Mouse (Mus musculus) G1E-ER4 (cell line): ENCODE data around the gene Bfsp1. TPM values are rescaled to one million over a fixed set of nuclear protein-coding genes. Genes with fewer than 3 reads are reported as not detected.

Source experiments
- GATA1 ChIP-seq: IDR thresholded peaks from one replicate; pipeline ENCODE4 v1.8.0; 2012; ENCODE audit warnings: low read length, inconsistent platforms
- polyA plus RNA-seq: library from polyadenylated mRNA; stranded (reverse); fragments of >175 nt; gene quantifications from 2 replicates; pipeline ENCODE4 v1.2.3, GENCODE M21; 2012

Gene Bfsp1
- not detected in 2 replicates for polyA plus RNA-seq

DNA sequence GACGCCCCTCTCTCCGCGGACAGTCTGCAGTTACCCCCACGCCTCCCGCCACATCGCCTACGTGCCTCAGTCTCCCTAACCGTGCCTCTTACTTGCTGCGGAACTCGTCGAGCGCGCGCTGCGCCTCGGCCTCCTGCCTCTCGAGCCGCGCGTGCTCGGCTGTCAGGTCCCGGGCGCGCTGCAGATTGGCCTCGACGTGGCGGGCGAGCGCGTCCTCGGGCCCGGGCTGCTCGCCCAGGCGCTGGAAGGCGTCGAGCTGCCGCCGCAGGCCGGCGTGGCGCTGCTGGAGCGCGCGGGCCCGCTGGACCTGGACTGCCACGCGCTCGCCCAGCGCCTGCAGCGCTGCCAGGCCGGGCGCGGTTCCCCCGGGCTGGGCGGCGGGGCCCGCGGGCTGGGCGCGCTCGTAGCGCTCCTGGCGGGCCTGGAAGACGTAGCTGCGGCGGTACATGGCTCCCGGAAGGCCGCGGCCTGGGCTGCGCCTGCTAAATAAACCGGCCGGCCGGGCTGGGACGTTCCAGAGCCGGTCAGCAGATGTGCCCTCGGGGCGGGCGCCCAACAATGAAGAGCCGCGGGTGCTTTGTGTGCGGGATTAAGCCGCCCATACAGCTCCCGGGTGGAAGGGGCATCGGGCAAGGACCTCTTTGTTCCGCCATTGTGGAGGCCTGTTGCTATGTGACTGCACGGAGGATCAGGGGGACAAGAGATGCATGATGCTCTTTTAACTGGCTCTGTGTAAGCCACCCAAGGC, at the start of gene Bfsp1:
Gene Bfsp1 (minus strand): TSS at position 690 of the 748 bp plus-strand sequence.
- no peak for TF ChIP-seq GATA1

DNA sequence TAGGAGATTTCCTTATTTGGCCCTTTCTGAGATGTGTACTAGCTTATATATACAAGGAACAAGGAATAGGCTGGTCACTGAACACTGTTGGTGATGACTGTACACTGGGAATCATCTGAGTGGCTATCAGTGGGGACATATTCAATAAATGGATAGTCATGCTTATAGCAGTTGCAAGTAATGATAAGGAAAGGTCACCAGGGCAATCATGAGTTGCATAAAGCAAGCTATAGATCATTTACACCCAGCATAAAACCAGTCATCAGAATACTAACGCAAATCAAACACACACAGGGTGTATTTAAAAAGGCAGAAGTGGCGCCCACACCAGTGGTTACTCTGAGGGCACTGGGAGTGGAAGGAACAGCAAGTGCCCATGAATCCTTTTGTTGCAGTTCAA, 49.2 kb upstream of the Bfsp1 start:
- TF ChIP-seq GATA1: peak; percentile 54

DNA sequence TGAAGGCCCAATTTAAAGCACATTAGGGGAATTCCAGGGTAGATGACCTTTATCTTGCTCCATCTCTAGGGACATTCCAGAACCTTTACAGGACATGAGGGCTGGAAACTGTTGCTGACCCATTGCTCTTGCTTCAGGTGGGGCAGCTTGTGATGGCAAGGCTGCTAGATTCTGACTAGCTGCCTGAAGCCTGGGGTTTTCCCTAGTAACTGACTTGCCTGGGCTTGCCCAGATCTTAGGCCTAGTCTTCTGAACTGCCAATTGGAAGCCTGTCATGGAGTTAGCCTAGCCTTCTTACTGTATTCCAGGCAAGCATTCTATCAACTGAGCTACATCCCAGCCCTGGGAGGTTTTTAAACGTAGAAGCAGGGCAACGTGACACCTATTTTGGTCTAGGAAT, 46.3 kb upstream of the Bfsp1 start:
- TF ChIP-seq GATA1: no peak

DNA sequence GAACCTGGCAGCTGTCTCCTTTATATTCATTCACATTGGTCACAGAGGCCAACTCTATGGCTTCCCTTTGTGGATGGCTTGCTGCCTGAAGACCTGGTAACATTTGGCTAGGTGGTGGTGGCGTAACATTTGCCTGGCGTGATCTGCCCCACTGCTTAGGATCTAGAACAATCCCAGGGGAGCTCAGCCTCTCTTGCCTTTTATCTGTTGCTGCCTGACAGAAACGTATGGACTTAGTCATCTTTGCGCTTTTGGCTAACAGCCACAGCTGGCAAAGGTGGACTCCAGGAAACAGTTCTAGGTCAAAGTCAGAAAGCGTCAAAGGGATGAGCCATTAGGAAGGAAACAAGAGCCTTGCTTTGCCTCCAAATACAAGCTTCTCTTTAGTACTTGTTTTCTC, 41.9 kb upstream of the Bfsp1 start:
- no peak for TF ChIP-seq GATA1

DNA sequence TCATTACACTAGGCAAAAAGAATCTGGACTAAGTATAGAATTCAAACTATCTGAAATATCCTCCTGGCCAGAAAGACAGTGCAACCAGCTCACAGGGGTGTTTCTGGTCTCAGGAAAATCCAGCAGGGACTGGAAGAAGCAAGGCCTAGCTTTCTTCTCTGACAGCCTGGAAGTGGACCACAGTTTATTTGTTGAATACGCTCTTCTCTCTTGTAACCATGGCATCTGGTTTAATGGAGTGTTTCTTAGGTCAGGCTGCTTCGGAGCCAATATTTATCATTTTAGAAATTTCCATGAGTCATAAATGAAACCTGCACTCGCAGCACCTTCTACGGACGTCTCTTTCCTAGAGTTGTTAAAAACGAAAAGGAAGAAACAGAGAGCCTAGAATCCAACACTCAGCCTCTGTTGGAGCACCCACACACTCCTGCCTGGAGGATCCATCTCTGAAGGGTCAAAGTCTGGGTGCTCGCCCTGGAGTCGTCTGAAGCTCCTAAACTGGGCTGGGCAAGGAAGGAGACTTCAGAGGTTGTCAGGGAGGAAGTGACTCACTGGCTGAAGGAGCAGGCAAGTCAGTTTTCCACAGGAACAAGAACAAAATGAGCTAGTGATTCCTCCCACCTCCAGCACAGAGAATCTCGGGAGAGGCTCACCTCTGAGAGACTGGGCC, 40.5 kb upstream of the Bfsp1 start:
- no peak for TF ChIP-seq GATA1

DNA sequence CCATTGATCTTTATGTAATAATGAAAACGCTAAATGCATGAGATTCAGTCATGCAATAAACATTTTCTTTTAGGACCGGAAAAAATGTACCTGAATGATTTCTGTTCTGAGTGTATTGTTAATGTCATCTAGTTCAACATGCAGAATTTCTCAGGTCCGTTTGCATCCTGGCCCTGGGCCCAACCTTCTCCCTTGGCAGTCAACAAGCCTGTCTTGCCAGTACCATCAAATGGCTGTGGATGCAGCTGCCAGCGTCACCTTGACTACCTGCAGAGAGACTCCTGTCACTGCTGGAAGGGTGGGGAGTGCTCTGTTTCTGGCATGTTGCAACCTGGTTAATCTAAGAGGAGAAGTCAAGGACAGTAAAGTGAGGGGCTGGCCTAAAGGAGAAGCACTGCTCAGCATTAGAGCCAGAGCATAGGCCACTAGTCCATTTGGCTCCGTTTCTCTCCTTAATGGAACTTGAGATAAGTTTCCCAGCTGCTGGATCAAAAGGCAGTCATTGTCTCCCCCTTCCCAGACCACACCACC, 37.9 kb upstream of the Bfsp1 start:
- TF ChIP-seq GATA1: no peak

DNA sequence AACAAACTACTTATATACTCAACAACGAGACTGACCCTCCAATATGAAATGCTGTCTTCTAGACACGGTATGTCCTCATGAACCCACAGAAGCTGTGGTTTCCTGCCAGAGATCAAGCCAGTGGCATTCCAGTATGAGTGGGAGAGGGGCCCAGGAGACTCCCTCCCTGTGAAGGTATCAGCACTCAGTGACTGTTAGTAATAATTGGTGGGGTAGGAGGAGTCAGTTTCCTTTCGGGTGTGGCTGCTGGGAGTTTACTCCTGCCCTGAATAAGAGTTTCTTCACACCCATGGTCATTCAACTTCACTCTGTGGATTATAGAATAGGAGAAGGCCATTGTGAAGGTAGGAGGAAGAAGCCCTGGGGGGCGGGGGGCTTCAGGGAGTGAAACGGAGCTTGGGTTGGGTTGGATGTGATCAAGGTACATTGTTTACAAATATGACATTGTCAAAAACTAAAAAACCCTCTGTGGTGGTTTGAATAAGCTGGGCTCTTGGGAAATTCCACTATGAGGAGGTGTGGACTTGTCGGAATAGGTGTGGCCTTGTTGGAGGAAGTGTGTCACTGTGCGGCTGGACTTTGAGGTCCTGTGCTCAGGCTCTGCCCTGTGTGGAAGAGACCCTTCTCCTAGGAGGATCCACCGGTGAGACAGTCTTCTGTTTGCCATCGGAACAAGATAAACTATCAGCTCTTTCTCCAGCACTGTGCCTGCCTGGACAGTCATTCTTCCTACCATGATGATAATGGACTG, 36.7 kb upstream of the Bfsp1 start:
- no peak for TF ChIP-seq GATA1

DNA sequence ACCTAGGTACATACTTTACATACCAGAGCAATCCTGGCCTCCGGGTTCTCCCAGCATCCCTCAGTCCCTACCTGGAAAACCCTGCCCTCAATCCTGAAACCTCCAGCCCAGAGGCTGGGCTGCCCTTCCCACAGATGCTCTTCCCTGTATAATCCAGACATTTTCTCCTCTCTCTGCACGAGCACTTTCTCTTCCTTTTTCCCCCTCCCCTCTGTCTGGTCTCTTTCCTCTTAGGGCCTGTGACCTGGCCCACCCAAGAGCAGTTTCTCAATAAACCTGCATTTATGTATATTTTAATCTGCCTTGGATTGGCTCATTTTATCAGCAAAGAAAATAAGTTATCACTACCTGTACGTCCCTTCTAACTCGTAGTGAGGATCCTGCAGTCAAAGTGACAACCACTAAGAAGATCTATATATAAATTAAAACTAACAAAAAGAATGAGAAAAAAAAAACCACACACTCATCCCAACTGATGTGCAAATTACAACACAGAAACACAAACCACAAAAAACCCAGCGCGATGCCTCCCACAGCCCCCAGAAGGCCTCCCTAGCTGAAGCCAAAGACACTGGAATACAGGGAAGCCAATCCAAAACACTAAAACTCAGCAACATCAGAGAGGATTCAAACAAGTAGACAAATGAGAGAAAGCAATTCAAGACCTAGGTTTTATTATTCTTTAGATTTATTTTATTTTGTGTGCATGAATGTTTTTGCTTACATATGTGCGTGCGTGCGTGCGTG, 28.5 kb upstream of the Bfsp1 start:
- no peak for TF ChIP-seq GATA1

DNA sequence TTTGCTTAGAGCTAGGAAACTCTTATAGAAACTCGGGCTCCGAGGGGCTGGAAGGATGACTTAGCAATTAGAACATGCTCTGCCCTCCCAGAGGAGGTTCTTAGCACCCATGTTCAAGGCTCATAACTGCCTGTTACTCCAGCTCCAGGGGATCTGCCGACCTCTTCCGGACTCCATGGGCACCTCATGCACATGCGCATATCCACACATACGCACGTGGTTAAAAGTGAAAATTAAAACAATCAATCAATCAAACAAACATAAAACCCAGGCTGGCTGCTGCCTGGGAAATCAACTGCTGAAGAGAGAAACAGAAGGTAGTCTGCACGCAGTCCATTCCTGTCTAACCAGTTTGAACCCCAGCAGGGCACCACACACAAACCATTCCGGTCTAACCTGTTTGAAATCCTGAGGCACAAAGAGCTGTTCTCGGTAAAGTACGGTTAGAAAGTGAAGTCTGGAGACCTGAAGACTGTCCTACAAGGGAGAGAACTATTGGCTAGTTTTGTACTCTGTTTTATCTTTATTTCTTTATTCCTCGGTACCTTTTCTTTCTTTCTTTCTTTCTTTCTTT, 27.0 kb upstream of the Bfsp1 start:
- no peak for TF ChIP-seq GATA1

DNA sequence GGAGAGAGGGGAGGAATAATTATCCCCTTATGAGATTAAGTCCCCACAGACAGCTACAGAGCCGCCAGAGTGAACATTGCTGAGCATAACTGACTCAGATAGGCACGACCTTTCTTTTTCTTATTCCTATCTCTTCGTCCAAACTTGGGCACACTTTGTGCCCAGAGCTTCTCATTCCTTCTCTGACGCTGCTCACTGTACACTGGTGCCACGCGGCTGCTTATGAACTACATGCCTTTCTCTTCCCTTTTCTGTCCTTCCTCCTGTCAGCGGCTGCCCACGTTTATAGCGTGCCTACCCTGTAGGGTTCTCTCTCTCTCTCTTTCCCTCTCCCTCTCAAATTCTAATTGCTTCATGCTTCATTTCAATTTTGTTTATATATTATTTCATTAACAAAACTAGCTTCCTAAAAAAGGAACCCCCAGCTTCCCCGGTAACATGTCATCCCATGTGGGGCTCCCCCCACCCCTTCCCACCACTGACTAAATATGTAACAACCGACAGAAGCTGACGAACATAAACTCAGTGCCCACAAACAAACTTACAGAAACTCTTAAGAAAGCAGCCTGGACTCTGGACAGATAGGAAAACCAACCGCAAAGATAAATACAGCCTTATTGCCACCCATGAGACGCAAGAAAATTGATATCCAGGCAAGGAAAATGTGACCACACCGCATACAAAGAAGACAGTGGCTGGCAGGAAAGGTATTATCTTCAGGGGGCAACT, 26.3 kb upstream of the Bfsp1 start:
- TF ChIP-seq GATA1: no peak

DNA sequence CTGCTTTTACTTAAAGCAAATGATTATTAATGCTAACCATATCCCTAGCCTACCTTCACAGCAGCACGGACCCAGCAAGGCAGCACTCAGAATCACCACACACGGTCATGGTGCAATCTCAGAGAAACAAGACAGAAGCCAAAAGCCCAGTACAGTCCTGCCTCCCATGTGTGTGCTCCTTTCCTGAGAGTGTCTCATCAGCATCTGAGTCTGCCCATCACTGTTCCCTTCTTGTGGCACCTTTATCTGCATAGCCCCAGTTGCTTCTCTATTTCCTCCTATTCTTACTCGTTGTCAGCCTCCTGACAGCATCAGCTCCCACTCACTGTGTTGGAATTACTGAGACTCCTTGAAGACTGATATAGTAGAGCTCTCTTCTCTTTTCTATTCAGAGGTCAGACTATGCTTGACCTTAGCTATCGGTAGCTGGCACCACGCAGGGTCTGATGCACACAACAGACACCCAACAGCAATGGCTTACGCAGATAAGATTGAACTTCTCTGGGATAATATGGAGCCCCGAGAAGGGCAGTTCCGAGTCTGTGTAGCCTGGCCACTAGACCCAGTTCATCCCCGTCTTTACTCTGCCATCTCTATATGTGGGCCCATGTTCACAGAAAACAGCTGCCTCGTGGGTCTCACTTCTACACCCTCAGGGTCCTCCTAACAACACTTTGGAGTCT, 19.8 kb upstream of the Bfsp1 start:
- TF ChIP-seq GATA1: no peak

DNA sequence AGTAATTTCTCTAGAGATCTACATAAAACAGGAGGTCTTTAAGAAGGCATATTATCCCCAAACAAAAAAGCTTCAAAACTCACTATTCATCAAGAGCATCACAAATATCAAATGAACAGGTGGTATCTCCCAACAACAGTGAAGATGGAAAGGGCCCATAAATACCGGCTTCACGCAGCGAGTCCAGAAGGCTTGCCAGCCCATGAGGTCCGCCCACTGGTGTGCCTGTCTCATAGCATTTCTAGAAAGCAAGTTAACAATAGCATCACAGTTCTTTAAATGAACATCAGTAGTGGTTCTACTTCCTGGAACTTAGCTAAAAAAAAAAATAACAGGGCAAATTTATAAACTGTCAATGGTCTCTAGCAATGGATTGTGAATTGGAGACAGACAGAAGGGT, 19.0 kb upstream of the Bfsp1 start:
- TF ChIP-seq GATA1: no peak

DNA sequence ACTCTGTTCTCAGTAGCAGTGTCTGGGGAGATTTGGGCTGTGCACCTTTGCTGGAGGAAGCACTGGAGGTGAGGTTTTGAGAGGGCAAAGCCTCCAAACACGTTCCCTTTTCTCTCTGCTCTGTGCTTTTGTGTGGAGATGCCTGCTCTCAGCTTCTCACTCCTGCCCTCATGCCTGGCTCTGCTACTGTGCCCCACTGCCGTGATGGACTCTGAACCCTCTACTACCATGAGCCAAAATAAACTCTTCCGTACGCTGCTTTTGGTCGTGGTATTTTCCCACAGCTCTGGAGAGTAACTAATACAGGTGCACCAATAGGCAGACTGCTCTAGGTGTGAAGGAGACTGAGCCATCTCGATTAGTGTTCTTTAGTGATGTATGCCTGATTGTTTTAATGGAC, 16.3 kb upstream of the Bfsp1 start:
- no peak for TF ChIP-seq GATA1

DNA sequence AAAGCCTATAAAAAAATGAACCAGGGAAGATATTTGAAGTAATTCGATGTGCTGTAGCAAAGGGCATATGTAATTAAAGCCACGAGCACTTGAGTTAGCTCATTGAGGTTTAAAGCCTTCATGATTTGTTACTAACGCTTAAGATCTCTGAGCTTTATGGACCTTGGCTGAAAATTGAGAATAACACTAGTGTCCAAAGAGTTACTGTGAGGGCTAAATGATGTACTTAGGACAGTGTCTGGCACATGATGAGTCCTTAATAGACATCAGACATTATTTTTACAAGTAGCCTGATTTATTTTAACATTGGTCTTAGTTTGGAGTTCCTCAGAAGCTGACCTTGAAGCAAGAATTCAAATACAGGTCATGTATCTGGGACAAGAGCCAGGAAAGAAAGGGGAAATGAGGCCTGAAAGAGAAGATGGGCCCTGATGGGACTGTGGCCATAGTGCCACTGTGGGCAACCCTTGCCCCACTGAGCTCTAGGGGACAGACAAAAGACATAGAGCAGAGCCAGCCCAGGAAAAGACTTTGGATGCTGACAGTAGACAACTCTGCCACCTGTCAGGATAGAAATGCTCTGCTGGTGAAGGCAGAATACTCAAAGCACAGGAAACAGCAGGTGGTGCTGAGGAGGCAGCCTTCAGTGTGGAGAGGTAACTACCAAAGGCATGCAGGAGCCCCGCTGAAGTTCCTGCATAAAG, 14.1 kb upstream of the Bfsp1 start:
- no peak for TF ChIP-seq GATA1
